Mouse (Mus musculus): ENCODE measurements at regions not wholly inside any gene's neighbourhood (a gene's known extent, or its start where the extent isn't known, plus 50 kb on each side); places are given as distances from the start of the nearest gene placed in this dataset.

DNA sequence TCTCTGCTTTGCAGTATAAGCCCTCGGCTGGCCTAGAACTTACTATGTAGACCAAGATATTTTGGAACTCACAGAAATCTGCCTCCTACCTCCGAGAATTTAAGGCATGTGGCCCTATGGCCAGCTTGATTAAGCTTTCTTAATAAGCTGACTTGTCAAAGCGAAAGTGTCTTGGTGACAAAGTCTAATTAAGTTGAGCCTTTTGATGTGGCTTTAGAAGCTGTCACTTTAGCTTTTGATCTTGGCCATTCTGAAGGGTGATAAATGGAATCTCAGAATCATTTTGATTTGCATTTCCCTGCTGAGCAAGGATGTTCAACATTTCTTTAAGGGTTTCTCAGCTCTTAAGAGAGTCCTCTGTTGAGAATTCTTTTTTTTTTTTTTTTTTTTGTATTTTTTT, 67.6 kb upstream of the Tdrd3 start:
- no peak for DNase-seq

GRCm38 (mm10) chr14:87365793-87366192, 50.6 kb upstream of the Tdrd3 start:
- no peak for DNase-seq

All from cerebellum, adult 8-10 months (tissue).